Mouse (Mus musculus) intestine, postnatal 0 days (tissue): ENCODE data around the gene 4930442H23Rik. TPM values are rescaled to one million over a fixed set of nuclear protein-coding genes. Genes with fewer than 3 reads are reported as not detected.

Experiments
- ATAC-seq: fragments of 200-750 bp; cut with Nextera tagmentation; 2 replicates; pipeline ENCODE4 v1.8.0; 2017; ENCODE audit warnings: mild to moderate bottlenecking, moderate TSS enrichment, moderate library complexity
- H3K27ac ChIP-seq: fragments of 300-500 bp; sonication (generic); 2 replicates; pipeline ENCODE4 v1.5.1; 2014; ENCODE audit warnings: mild to moderate bottlenecking, low read depth, low read length, moderate library complexity
- H3K27me3 ChIP-seq: fragments of 300-500 bp; sonication (generic); replicated peaks from 2 replicates; pipeline ENCODE4 v1.6.1; 2014; ENCODE audit warnings: low read length, mixed read lengths; ENCODE audit not compliant: control insufficient read depth, insufficient read depth
- H3K36me3 ChIP-seq: fragments of 300-500 bp; sonication (generic); 2 replicates; pipeline ENCODE4 v1.6.1; 2014; ENCODE audit warnings: mild to moderate bottlenecking, moderate library complexity; ENCODE audit not compliant: control insufficient read depth, insufficient read depth
- H3K4me1 ChIP-seq: fragments of 300-500 bp; sonication (generic); replicated peaks from 2 replicates; pipeline ENCODE4 v1.6.1; 2014; ENCODE audit warnings: antibody characterized with exemption, low read length, mixed read lengths; ENCODE audit not compliant: control insufficient read depth, insufficient read depth
- H3K4me2 ChIP-seq: fragments of 300-500 bp; sonication (generic); replicated peaks from 2 replicates; pipeline ENCODE4 v1.6.1; 2014; ENCODE audit warnings: low read depth, mild to moderate bottlenecking, moderate library complexity
- H3K4me3 ChIP-seq: fragments of 300-500 bp; sonication (generic); 2 replicates; pipeline ENCODE4 v1.5.1; 2014; ENCODE audit warnings: low read depth, low read length
- H3K9ac ChIP-seq: fragments of 300-500 bp; sonication (generic); 2 replicates; pipeline ENCODE4 v1.6.1; 2014; ENCODE audit warnings: mild to moderate bottlenecking, low read depth, low read length
- H3K9me3 ChIP-seq: fragments of 300-500 bp; sonication (generic); 2 replicates; pipeline ENCODE4 v1.6.1; 2016; ENCODE audit warnings: mixed run types; ENCODE audit not compliant: control insufficient read depth
- CTCF ChIP-seq: sonication (generic); IDR thresholded peaks from 2 replicates; pipeline ENCODE4 v1.5.1; 2016; ENCODE audit warnings: low read depth, mild to moderate bottlenecking, control low read depth, antibody characterized with exemption, moderate library complexity
- WGBS: fragments of 180-500 bp; shearing (Covaris S2); extraction: QIAGEN DNeasy Blood & Tissue Kit; methylation state at CpG from one replicate; pipeline ENCODE4 v1.1.7; 2014; 5-methylcytosine and 5-hydroxymethylcytosine counted together
- polyA plus RNA-seq: library from polyadenylated mRNA; unstranded; fragments of >200 nt; fragmentation: Nextera tagmentation; extraction: Ambion mirVana; gene quantifications from 2 replicates; pipeline ENCODE4 v1.2.1, GENCODE M21; 2015

The 4930442H23Rik gene
- 0.12 TPM in 2 replicates for polyA plus RNA-seq

DNA sequence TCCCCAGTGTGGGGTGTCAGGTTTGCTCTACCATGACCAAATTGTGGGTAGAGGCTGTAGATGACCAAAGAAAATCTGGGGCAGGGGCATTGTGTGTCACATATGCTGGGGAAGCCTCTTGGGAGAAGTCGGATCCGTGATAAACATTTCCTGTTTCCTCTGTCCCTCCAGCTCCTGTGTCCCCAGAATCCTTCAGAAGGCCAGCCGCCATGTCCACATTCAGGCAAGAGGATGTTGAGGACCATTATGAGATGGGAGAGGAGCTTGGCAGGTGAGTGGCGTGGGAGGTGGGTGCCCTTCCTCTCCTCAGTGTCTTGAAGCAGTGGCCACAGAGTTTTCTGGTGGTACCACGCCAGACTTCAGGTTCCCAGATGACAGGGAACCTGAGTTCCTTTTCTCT is at the start of gene 4930442H23Rik:
4930442H23Rik (minus strand) TSS at position 45 of the 400 bp plus-strand sequence.
- H3K36me3 ChIP-seq, result peaks cover 67% of the 10 kb centered on the region
- H3K9ac ChIP-seq, result peak within 1 kb of the TSS; percentile 62
- 80% methylated on average over 5 of the region's 5 CpGs for WGBS
- H3K4me2 ChIP-seq, result peak within 1 kb of the TSS; percentile 72
- peak within 1 kb of the TSS; percentile 86 for H3K27ac ChIP-seq
- TF ChIP-seq CTCF, result no peak
- no peaks in the 10 kb centered on the region for H3K9me3 ChIP-seq
- H3K4me3 ChIP-seq, result peak within 1 kb of the TSS; percentile 65
- H3K27me3 ChIP-seq, result no peaks in the 10 kb centered on the region
- H3K4me1 ChIP-seq, result no peaks in the 10 kb centered on the region
- ATAC-seq, result no peak

DNA sequence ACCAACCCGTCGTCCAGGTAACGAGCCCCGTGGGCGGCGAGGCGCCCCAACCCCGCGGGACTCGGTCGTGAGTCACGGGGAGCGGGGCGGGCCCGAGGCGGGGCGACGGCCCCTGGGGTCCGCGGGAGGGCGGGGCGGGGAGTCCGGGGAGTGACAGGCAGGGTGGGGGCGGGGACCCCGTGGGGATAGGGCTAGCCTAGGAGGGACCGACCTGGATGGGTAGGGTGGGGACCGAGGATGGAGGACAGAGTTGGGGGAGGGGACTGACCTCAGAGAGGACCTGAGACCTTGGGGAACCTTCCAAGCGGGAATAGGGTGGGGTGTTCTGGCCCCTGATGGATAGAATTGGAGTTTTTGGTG is 49.6 kb upstream of the 4930442H23Rik start:
- Histone ChIP-seq H3K4me3 (peak overlapping the region; percentile 72), H3K27ac (peak overlapping the region; percentile 95), H3K36me3 (no peaks in the 10 kb centered on the region), H3K4me2 (peak overlapping the region; percentile 72), H3K9ac (peak overlapping the region; percentile 78), H3K9me3 (no peaks in the 10 kb centered on the region), H3K27me3 (peaks cover 14% of the 10 kb centered on the region; the same call in 1 of the 2 replicates), H3K4me1 (peaks cover 6% of the 10 kb centered on the region; the same call in 1 of the 2 replicates)
- under 1% methylated on average over 28 of the region's 28 CpGs for WGBS
- no peak for TF ChIP-seq CTCF
- ATAC-seq, result peak; percentile 40; the same call in 1 of the 2 replicates

DNA sequence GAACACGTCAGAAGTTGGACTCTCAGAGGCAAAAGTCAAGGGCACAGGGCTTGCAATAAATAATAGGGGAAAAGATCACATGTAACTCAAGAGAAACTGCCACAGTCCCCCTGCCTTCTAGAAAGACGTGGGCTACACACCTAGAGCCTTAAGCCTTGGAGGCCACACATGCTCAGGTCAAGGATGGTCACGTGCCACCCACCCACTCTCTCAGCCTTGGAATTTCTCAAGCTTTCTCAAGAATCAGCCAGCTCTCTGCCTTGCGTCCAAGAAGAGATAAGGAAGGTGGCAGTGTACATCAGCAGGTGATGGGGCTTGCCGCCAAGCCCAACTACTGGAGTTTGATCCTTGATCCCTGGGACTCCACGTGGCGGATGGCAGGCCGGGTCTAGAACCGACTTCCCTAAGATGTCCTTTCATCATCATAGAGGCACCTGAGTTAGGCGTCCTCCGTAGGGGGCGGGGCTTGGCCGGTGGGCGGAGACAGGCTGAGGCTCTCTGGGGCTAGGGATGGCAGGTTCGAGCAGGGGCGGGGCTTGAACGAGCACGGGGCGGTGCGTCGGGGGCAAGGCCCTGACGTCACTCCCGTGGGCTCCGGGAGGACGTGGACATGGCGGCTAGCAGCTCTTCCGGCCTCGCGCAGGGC is 49.1 kb upstream of the 4930442H23Rik start, which contains the start of gene Zfr2:
Zfr2 (plus strand) TSS at position 576 of the 646 bp plus-strand sequence.
- Histone ChIP-seq H3K4me2 (peak within 1 kb of the TSS; percentile 72), H3K9me3 (no peaks in the 10 kb centered on the region), H3K27ac (peak within 1 kb of the TSS; percentile 95), H3K36me3 (no peaks in the 10 kb centered on the region), H3K4me3 (peak within 1 kb of the TSS; percentile 72), H3K27me3 (peaks cover 16% of the 10 kb centered on the region; the same call in 1 of the 2 replicates), H3K4me1 (peaks cover 6% of the 10 kb centered on the region; the same call in 1 of the 2 replicates), H3K9ac (peak within 1 kb of the TSS; percentile 78)
- 3% methylated on average over 29 of the region's 29 CpGs for WGBS
- TF ChIP-seq CTCF, result no peak
- peak; percentile 89 for ATAC-seq

GRCm38 (mm10) chr10:81231436-81231835 is 47.8 kb upstream of the 4930442H23Rik start:
- Histone ChIP-seq H3K4me3 (no peak overlapping the region), H3K27ac (0 out of 2 replicates have a peak overlapping the region, but pooled peaks have one; percentile 95), H3K36me3 (no peaks in the 10 kb centered on the region), H3K9ac (no peak overlapping the region), H3K4me2 (no peak overlapping the region; the same call in 1 of the 2 replicates), H3K4me1 (peaks cover 6% of the 10 kb centered on the region; the same call in 1 of the 2 replicates), H3K9me3 (no peaks in the 10 kb centered on the region), H3K27me3 (peaks cover 16% of the 10 kb centered on the region; the same call in 1 of the 2 replicates)
- no peak for TF ChIP-seq CTCF
- 62% methylated on average over 7 of the region's 7 CpGs for WGBS
- no peak for ATAC-seq

- H3K36me3 ChIP-seq, result no peaks in the 10 kb centered on the region
- H3K9me3 ChIP-seq, result no peaks in the 10 kb centered on the region
- 17% methylated on average over 27 of the region's 27 CpGs for WGBS
- peaks cover 6% of the 10 kb centered on the region; the same call in 1 of the 2 replicates for H3K4me1 ChIP-seq
- H3K4me2 ChIP-seq, result no peak within 1 kb of the TSS; the same call in none of the 2 replicates
- TF ChIP-seq CTCF, result peak; percentile 77
- 0 out of 2 replicates have a peak within 1 kb of the TSS, but pooled peaks have one; percentile 95 for H3K27ac ChIP-seq
- no peak within 1 kb of the TSS for H3K9ac ChIP-seq
- peaks cover 16% of the 10 kb centered on the region; the same call in 1 of the 2 replicates for H3K27me3 ChIP-seq
- H3K4me3 ChIP-seq, result no peak within 1 kb of the TSS
- ATAC-seq, result no peak
Observed at GRCm38 (mm10) chr10:81230438-81231332, 47.0 kb upstream of the 4930442H23Rik start, which contains the start of gene Atcay. Gene Atcay, minus strand, starts transcription at chr10:81230833.
